Mouse (Mus musculus): Measurements from ENCODE around the gene 0610012G03Rik. TPM values are rescaled to one million over a fixed set of nuclear protein-coding genes. Genes with fewer than 3 reads are reported as not detected.

The 0610012G03Rik gene
- polyA plus RNA-seq (2012; rRNA removed) (55.4 and 72.1 TPM in 2 replicates), polyA plus RNA-seq (2014; fragmentation: Nextera tagmentation; extraction: Ambion mirVana) (99.4 and 100 TPM in 2 replicates)

- Histone ChIP-seq H3K36me3 (ENCODE audit: control insufficient read depth, insufficient read depth, low read length) (peaks cover 17% of the 10 kb centered on the region), H3K4me2 (replicated peaks; ENCODE audit: low read depth, low read length, severe bottlenecking) (peak within 1 kb of the TSS; percentile 82), H3K4me1 (ENCODE audit: control insufficient read depth, insufficient read depth, low read length) (peaks cover 15% of the 10 kb centered on the region), H3K9ac (ENCODE audit: low read depth, low read length, severe bottlenecking) (peak within 1 kb of the TSS; percentile 92), H3K4me3 (replicated peaks; ENCODE audit: low read length) (peak within 1 kb of the TSS; percentile 95), H3K27ac (replicated peaks; ENCODE audit: low read depth, low read length) (peak within 1 kb of the TSS; percentile 85), H3K27me3 (ENCODE audit: control insufficient read depth, insufficient read depth, low read length) (no peaks in the 10 kb centered on the region), H3K9me3 (ENCODE audit: control insufficient read depth, low read length) (no peaks in the 10 kb centered on the region)
- WGBS: 0% methylated on average over 46 of the region's 55 CpGs
- TF ChIP-seq POLR2A (IDR thresholded peaks at IDR 0.05; ENCODE audit: borderline replicate concordance, extremely low read depth, insufficient read depth, insufficient read length): peak; percentile 46; the same call in 1 of the 2 replicates
- ATAC-seq (ENCODE audit: low FRiP score, low read depth) (peak; percentile 92), DNase-seq (ENCODE audit: low spot score) (peak; percentile 96)
Observed at GRCm38 (mm10) chr16:31948345-31948774, at the start of gene 0610012G03Rik, which contains the start of gene Ncbp2. Gene 0610012G03Rik, minus strand, starts transcription at chr16:31948494. Gene Ncbp2, plus strand, starts transcription at chr16:31948513.

GRCm38 (mm10) chr16:31996371-31996770 lies 48.1 kb upstream of the 0610012G03Rik start:
- ATAC-seq (ENCODE audit: low FRiP score, low read depth) (no peak), DNase-seq (ENCODE audit: low spot score) (no peak)
- Histone ChIP-seq H3K36me3 (ENCODE audit: control insufficient read depth, insufficient read depth, low read length) (peaks cover 26% of the 10 kb centered on the region), H3K4me3 (replicated peaks; ENCODE audit: low read length) (no peak overlapping the region), H3K9me3 (ENCODE audit: control insufficient read depth, low read length) (no peaks in the 10 kb centered on the region), H3K4me1 (ENCODE audit: control insufficient read depth, insufficient read depth, low read length) (no peaks in the 10 kb centered on the region), H3K27me3 (ENCODE audit: control insufficient read depth, insufficient read depth, low read length) (no peaks in the 10 kb centered on the region), H3K9ac (ENCODE audit: low read depth, low read length, severe bottlenecking) (no peak overlapping the region), H3K27ac (replicated peaks; ENCODE audit: low read depth, low read length) (no peak overlapping the region), H3K4me2 (replicated peaks; ENCODE audit: low read depth, low read length, severe bottlenecking) (no peak overlapping the region)
- TF ChIP-seq POLR2A (IDR thresholded peaks at IDR 0.05; ENCODE audit: borderline replicate concordance, extremely low read depth, insufficient read depth, insufficient read length): no peak
- WGBS: 90% methylated on average over 5 of the region's 5 CpGs

- no peak overlapping the region for H3K4me2 ChIP-seq (replicated peaks; ENCODE audit: low read depth, low read length, severe bottlenecking)
- TF ChIP-seq POLR2A (IDR thresholded peaks at IDR 0.05; ENCODE audit: borderline replicate concordance, extremely low read depth, insufficient read depth, insufficient read length): no peak
- no peak overlapping the region for H3K4me3 ChIP-seq (replicated peaks; ENCODE audit: low read length)
- ATAC-seq (ENCODE audit: low FRiP score, low read depth) (no peak), DNase-seq (ENCODE audit: low spot score) (no peak)
- H3K27ac ChIP-seq (replicated peaks; ENCODE audit: low read depth, low read length): no peak overlapping the region
- H3K9ac ChIP-seq (ENCODE audit: low read depth, low read length, severe bottlenecking): no peak overlapping the region
- H3K4me1 ChIP-seq (ENCODE audit: control insufficient read depth, insufficient read depth, low read length): no peaks in the 10 kb centered on the region
- H3K27me3 ChIP-seq (ENCODE audit: control insufficient read depth, insufficient read depth, low read length): no peaks in the 10 kb centered on the region
- no peaks in the 10 kb centered on the region for H3K9me3 ChIP-seq (ENCODE audit: control insufficient read depth, low read length)
- peaks cover 35% of the 10 kb centered on the region for H3K36me3 ChIP-seq (ENCODE audit: control insufficient read depth, insufficient read depth, low read length)
Observed at GRCm38 (mm10) chr16:31993946-31994345, 45.7 kb upstream of the 0610012G03Rik start.

- no peak overlapping the region for H3K4me3 ChIP-seq (replicated peaks; ENCODE audit: low read length)
- TF ChIP-seq POLR2A (IDR thresholded peaks at IDR 0.05; ENCODE audit: borderline replicate concordance, extremely low read depth, insufficient read depth, insufficient read length): no peak
Observed at GRCm38 (mm10) chr16:31993195-31993594, 44.9 kb upstream of the 0610012G03Rik start.

GRCm38 (mm10) chr16:31992039-31992438 lies 43.7 kb upstream of the 0610012G03Rik start:
- H3K27ac ChIP-seq (replicated peaks; ENCODE audit: low read depth, low read length): no peak overlapping the region
- 61% methylated on average over 1 of the region's 1 CpGs for WGBS
- peaks cover 41% of the 10 kb centered on the region for H3K36me3 ChIP-seq (ENCODE audit: control insufficient read depth, insufficient read depth, low read length)
- no peak overlapping the region for H3K9ac ChIP-seq (ENCODE audit: low read depth, low read length, severe bottlenecking)
- no peak overlapping the region for H3K4me3 ChIP-seq (replicated peaks; ENCODE audit: low read length)
- no peak overlapping the region for H3K4me2 ChIP-seq (replicated peaks; ENCODE audit: low read depth, low read length, severe bottlenecking)
- no peak for TF ChIP-seq POLR2A (IDR thresholded peaks at IDR 0.05; ENCODE audit: borderline replicate concordance, extremely low read depth, insufficient read depth, insufficient read length)
- H3K4me1 ChIP-seq (ENCODE audit: control insufficient read depth, insufficient read depth, low read length): no peaks in the 10 kb centered on the region
- H3K27me3 ChIP-seq (ENCODE audit: control insufficient read depth, insufficient read depth, low read length): no peaks in the 10 kb centered on the region
- no peaks in the 10 kb centered on the region for H3K9me3 ChIP-seq (ENCODE audit: control insufficient read depth, low read length)
- no peak for ATAC-seq (ENCODE audit: low FRiP score, low read depth)
- DNase-seq (ENCODE audit: low spot score): no peak

More at GRCm38 (mm10) chr16:31993195-31993594, 44.9 kb upstream of the 0610012G03Rik start:
- Histone ChIP-seq H3K27ac (replicated peaks; ENCODE audit: low read depth, low read length) (no peak overlapping the region), H3K36me3 (ENCODE audit: control insufficient read depth, insufficient read depth, low read length) (peaks cover 35% of the 10 kb centered on the region), H3K4me1 (ENCODE audit: control insufficient read depth, insufficient read depth, low read length) (no peaks in the 10 kb centered on the region), H3K9ac (ENCODE audit: low read depth, low read length, severe bottlenecking) (no peak overlapping the region), H3K9me3 (ENCODE audit: control insufficient read depth, low read length) (no peaks in the 10 kb centered on the region), H3K4me2 (replicated peaks; ENCODE audit: low read depth, low read length, severe bottlenecking) (no peak overlapping the region), H3K27me3 (ENCODE audit: control insufficient read depth, insufficient read depth, low read length) (no peaks in the 10 kb centered on the region)
- ATAC-seq (ENCODE audit: low FRiP score, low read depth): no peak
- 90% methylated on average over 4 of the region's 4 CpGs for WGBS
- no peak for DNase-seq (ENCODE audit: low spot score)
